Mouse (Mus musculus) liver, embryonic 15.5 days (tissue): ENCODE data around the gene Sf3b5. TPM values are rescaled to one million over a fixed set of nuclear protein-coding genes. Genes with fewer than 3 reads are reported as not detected.

Experiments
- ATAC-seq: fragments of 200-750 bp; cut with Nextera tagmentation; 2 replicates; pipeline ENCODE4 v1.8.0; 2017; ENCODE audit warnings: moderate number of reproducible peaks, mild to moderate bottlenecking, moderate library complexity; ENCODE audit not compliant: insufficient read depth
- H3K27ac ChIP-seq: fragments of 300-500 bp; sonication (generic); replicated peaks from 2 replicates; pipeline ENCODE4 v1.5.1; 2015; ENCODE audit warnings: mild to moderate bottlenecking, inconsistent platforms
- H3K27me3 ChIP-seq: fragments of 300-500 bp; sonication (generic); 2 replicates; pipeline ENCODE4 v1.6.1; 2015; ENCODE audit warnings: mild to moderate bottlenecking, inconsistent platforms
- H3K36me3 ChIP-seq: fragments of 300-500 bp; sonication (generic); replicated peaks from 2 replicates; pipeline ENCODE4 v1.6.1; 2015; ENCODE audit warnings: moderate library complexity, mild to moderate bottlenecking, inconsistent platforms
- H3K4me1 ChIP-seq: fragments of 300-500 bp; sonication (generic); replicated peaks from 2 replicates; pipeline ENCODE4 v1.6.1; 2015; ENCODE audit warnings: inconsistent platforms
- H3K4me2 ChIP-seq: fragments of 300-500 bp; sonication (generic); 2 replicates; pipeline ENCODE4 v1.6.1; 2015; ENCODE audit warnings: moderate library complexity, mild to moderate bottlenecking, inconsistent platforms
- H3K4me3 ChIP-seq: fragments of 300-500 bp; sonication (generic); replicated peaks from 2 replicates; pipeline ENCODE4 v1.5.1; 2015; ENCODE audit warnings: mild to moderate bottlenecking, inconsistent platforms
- H3K9ac ChIP-seq: fragments of 300-500 bp; sonication (generic); 2 replicates; pipeline ENCODE4 v1.6.1; 2015; ENCODE audit warnings: moderate library complexity, mild to moderate bottlenecking, inconsistent platforms
- H3K9me3 ChIP-seq: fragments of 300-500 bp; sonication (generic); replicated peaks from 2 replicates; pipeline ENCODE4 v1.6.1; 2016; ENCODE audit warnings: inconsistent platforms
- WGBS: fragments of 180-500 bp; shearing (Covaris S2); methylation state at CpG from one replicate; pipeline ENCODE4 v1.1.7; 2015; ENCODE audit warnings: mixed read lengths; ENCODE audit not compliant: insufficient replicate concordance; 5-methylcytosine and 5-hydroxymethylcytosine counted together
- polyA plus RNA-seq: library from polyadenylated mRNA; unstranded; fragments of >200 nt; fragmentation: Nextera tagmentation; extraction: Ambion mirVana; gene quantifications from 2 replicates; pipeline ENCODE4 v1.2.1, GENCODE M21; 2015

The Sf3b5 gene
- polyA plus RNA-seq, 1 experiment from 2014 or later: 17.2 TPM

GRCm38 (mm10) chr10:13035270-13035669 is 30.1 kb downstream of the Sf3b5 start:
- Histone ChIP-seq H3K9me3 (no peaks in the 10 kb centered on the region), H3K36me3 (no peaks in the 10 kb centered on the region), H3K27ac (no peak overlapping the region), H3K27me3 (no peaks in the 10 kb centered on the region), H3K4me3 (no peak overlapping the region), H3K4me2 (no peak overlapping the region), H3K9ac (no peak overlapping the region), H3K4me1 (no peaks in the 10 kb centered on the region)
- WGBS: 55% methylated on average over 3 of the region's 3 CpGs
- no peak for ATAC-seq

GRCm38 (mm10) chr10:13039637-13040174 is 34.6 kb downstream of the Sf3b5 start:
- H3K4me3 ChIP-seq: no peak overlapping the region
- no peak for ATAC-seq
- H3K9me3 ChIP-seq: no peaks in the 10 kb centered on the region
- WGBS: 53% methylated on average over 5 of the region's 5 CpGs
- H3K27ac ChIP-seq: no peak overlapping the region
- H3K4me1 ChIP-seq: no peaks in the 10 kb centered on the region
- H3K9ac ChIP-seq: no peak overlapping the region
- H3K36me3 ChIP-seq: no peaks in the 10 kb centered on the region
- H3K4me2 ChIP-seq: no peak overlapping the region
- H3K27me3 ChIP-seq: no peaks in the 10 kb centered on the region

GRCm38 (mm10) chr10:13044659-13045058 is 39.5 kb downstream of the Sf3b5 start:
- Histone ChIP-seq H3K27me3 (no peaks in the 10 kb centered on the region), H3K4me1 (no peaks in the 10 kb centered on the region), H3K9ac (no peak overlapping the region), H3K4me2 (no peak overlapping the region), H3K4me3 (no peak overlapping the region), H3K36me3 (no peaks in the 10 kb centered on the region), H3K27ac (no peak overlapping the region), H3K9me3 (no peaks in the 10 kb centered on the region)
- no peak for ATAC-seq
- 66% methylated on average over 11 of the region's 11 CpGs for WGBS

- Histone ChIP-seq H3K4me1 (no peaks in the 10 kb centered on the region), H3K27me3 (no peaks in the 10 kb centered on the region), H3K4me2 (no peak overlapping the region), H3K27ac (no peak overlapping the region), H3K36me3 (no peaks in the 10 kb centered on the region), H3K9ac (no peak overlapping the region), H3K9me3 (no peaks in the 10 kb centered on the region), H3K4me3 (no peak overlapping the region)
- WGBS: 38% methylated on average over 4 of the region's 4 CpGs
- no peak for ATAC-seq
Observed at GRCm38 (mm10) chr10:13047816-13048215, 42.7 kb downstream of the Sf3b5 start.

GRCm38 (mm10) chr10:13056863-13057381 is 51.8 kb downstream of the Sf3b5 start:
- Histone ChIP-seq H3K4me2 (no peak overlapping the region), H3K9ac (no peak overlapping the region), H3K27me3 (peaks cover 11% of the 10 kb centered on the region), H3K4me1 (peaks cover 4% of the 10 kb centered on the region; the same call in 1 of the 2 replicates), H3K4me3 (no peak overlapping the region), H3K36me3 (no peaks in the 10 kb centered on the region), H3K9me3 (no peaks in the 10 kb centered on the region), H3K27ac (no peak overlapping the region)
- WGBS: 54% methylated on average over 6 of the region's 6 CpGs
- no peak for ATAC-seq

Other genes starting within 250 kb of the Sf3b5 start
- gene Utrn, start 136.0 kb upstream of the Sf3b5 start, polyA plus RNA-seq: 8.2 and 10.0 TPM in 2 replicates
- gene Stx11, start 41.0 kb upstream of the Sf3b5 start, polyA plus RNA-seq: 9.7 and 10.6 TPM in 2 replicates
- gene Plagl1, start 55.2 kb downstream of the Sf3b5 start, polyA plus RNA-seq: 20.9 and 22.6 TPM in 2 replicates
- not detected in 2 replicates for gene Zc2hc1b, start 172.7 kb downstream of the Sf3b5 start, polyA plus RNA-seq
- 23.0 and 27.1 TPM in 2 replicates for gene Ltv1, start 187.8 kb downstream of the Sf3b5 start, polyA plus RNA-seq